Mouse (Mus musculus) bone marrow, adult 2 months (tissue): ENCODE measurements at regions not wholly inside any gene's neighbourhood (a gene's known extent, or its start where the extent isn't known, plus 50 kb on each side); places are given as distances from the start of the nearest gene placed in this dataset.
A peak's percentile ranks its signal among the peaks of the same experiment; 100 is the strongest.

ENCODE experiments used
- H3K27ac ChIP-seq: fragments of 200-500 bp; 2 replicates; pipeline ENCODE4 v1.5.1; 2012; ENCODE audit warnings: low read depth, mild to moderate bottlenecking, control low read depth, inconsistent platforms, low read length; ENCODE audit not compliant: control insufficient read depth, poor library complexity, insufficient read depth
- H3K4me1 ChIP-seq: fragments of 200-500 bp; 2 replicates; pipeline ENCODE4 v1.6.1; 2011; ENCODE audit warnings: low read length; ENCODE audit not compliant: control insufficient read depth, insufficient read depth
- H3K4me3 ChIP-seq: fragments of 200-500 bp; replicated peaks from 2 replicates; pipeline ENCODE3; 2011; ENCODE audit warnings: mild to moderate bottlenecking, low read depth, low read length, control low read depth; ENCODE audit not compliant: control insufficient read depth
- CTCF ChIP-seq: fragments of 200-500 bp; IDR thresholded peaks from 2 replicates; pipeline ENCODE4 v1.5.1; 2011; ENCODE audit warnings: low read length, control low read depth; ENCODE audit not compliant: control insufficient read depth, insufficient read depth
- POLR2A ChIP-seq: fragments of 200-500 bp; IDR thresholded peaks from 2 replicates; pipeline ENCODE4 v1.6.1; 2011; ENCODE audit warnings: low read depth, mild to moderate bottlenecking, control low read depth, low read length, borderline replicate concordance; ENCODE audit not compliant: control insufficient read depth
- WGBS: fragments of 180-500 bp; shearing (Covaris S2); methylation state at CpG from one replicate; pipeline ENCODE4 v1.1.7; 2018; 5-methylcytosine and 5-hydroxymethylcytosine counted together

DNA sequence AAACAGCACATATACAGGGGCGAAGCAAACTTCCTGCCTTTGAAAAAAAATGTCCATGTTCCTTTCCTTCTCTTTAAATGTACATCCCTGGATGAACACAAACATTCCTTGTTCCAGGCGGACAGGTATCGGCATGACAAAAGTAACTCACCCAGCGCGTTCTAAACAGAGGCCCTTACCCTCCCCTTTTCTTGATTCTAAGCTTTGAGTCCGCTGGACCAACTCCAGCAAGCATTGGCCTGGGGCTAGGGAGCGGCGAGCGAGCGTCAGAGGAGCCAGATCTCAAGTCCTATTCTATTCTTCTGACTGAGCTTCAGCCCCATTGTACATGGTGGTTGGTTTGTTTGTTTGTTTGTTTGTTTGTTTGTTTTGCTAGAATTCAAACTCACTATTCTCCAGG, 60.9 kb upstream of the Med14 start:
- TF ChIP-seq CTCF, result no peak
- no peak for TF ChIP-seq POLR2A
- no peak overlapping the region for H3K27ac ChIP-seq
- H3K4me1 ChIP-seq, result no peaks in the 10 kb centered on the region; the same call in 1 of the 2 replicates
- no peak overlapping the region for H3K4me3 ChIP-seq
- 86% methylated on average over 10 of the region's 10 CpGs for WGBS

DNA sequence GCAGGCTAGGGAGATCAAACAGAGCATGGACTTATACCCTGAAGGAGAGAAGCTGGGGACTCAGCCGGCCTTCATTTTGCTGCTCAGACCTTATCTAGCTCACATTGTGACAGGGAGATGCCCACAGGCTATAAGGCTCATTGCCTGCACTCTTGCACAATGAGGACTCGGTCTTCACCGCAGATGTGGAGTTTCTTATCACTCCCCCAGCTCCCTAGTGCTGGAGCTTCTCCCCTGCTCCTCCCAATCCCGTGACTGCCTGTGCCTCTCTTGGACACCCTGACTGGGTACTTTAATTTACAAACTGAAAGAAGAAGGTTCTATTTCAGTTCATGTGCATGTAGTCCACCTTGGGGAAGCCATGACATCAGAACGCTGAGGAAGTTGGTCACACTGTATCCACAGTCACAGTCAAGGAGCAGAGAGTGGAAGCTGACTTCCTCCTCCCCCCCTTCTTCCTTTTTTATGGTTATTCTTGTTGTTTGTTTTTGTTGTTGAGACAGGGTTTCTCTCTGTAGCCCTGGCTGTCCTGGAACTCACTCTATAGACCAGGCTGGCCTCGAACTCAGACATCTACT, 51.3 kb upstream of the Med14 start:
- 34% methylated on average over 6 of the region's 6 CpGs for WGBS
- H3K4me1 ChIP-seq, result no peaks in the 10 kb centered on the region; the same call in 1 of the 2 replicates
- peak overlapping the region; percentile 53 for H3K4me3 ChIP-seq
- no peak for TF ChIP-seq POLR2A
- no peak for TF ChIP-seq CTCF
- H3K27ac ChIP-seq, result no peak overlapping the region
